Mouse (Mus musculus): Measurements from ENCODE around the gene Tdgf1. TPM values are rescaled to one million over a fixed set of nuclear protein-coding genes. Genes with fewer than 3 reads are reported as not detected.

Gene Tdgf1
- not detected in 2 replicates for polyA plus RNA-seq (2016; fragmentation: Nextera tagmentation; extraction: Ambion mirVana)

DNA sequence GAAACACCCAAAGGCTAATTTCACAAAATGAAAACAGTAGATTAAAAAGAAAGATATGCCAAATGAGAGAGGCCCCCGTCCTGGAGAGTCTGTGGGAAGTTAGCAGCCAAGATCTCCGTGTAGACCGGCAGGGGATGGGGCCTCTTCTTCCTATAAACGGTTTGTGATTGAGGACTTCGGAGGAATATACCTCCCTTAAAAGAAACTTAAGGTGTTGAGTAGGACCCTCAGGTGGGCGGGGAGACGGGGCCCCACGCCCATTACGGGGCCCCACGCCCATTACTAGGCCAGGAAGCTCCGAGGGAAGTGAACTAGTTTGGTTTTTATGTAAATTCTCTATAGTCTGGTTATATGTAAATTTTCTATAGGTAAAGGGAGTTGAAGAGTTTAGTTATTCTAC is at the start of gene Tdgf1:
TSS of gene Tdgf1 (minus strand) at position 233 of the 400 bp plus-strand sequence.
- WGBS, result 6% methylated on average over 11 of the region's 11 CpGs
- no peak for DNase-seq (ENCODE audit: low spot score)
- Histone ChIP-seq H3K27me3 (ENCODE audit: insufficient read depth, poor library complexity, severe bottlenecking) (peaks cover 64% of the 10 kb centered on the region), H3K27ac (peak within 1 kb of the TSS; percentile 56; the same call in 1 of the 2 replicates), H3K4me3 (peak within 1 kb of the TSS; percentile 30), H3K36me3 (no peaks in the 10 kb centered on the region), H3K4me1 (replicated peaks) (peaks cover 14% of the 10 kb centered on the region), H3K9me3 (no peaks in the 10 kb centered on the region)

- DNase-seq (ENCODE audit: low spot score), result peak; percentile 83
- peaks cover 16% of the 10 kb centered on the region; the same call in 1 of the 2 replicates for H3K4me1 ChIP-seq (replicated peaks)
- H3K4me3 ChIP-seq, result peak overlapping the region; percentile 51
- peak overlapping the region; percentile 86 for H3K27ac ChIP-seq
- H3K9me3 ChIP-seq, result no peaks in the 10 kb centered on the region
- no peaks in the 10 kb centered on the region for H3K36me3 ChIP-seq
- no peaks in the 10 kb centered on the region for H3K27me3 ChIP-seq (ENCODE audit: insufficient read depth, poor library complexity, severe bottlenecking)
- 8% methylated on average over 13 of the region's 13 CpGs for WGBS
These were observed 48.8 kb upstream of the Tdgf1 start for GRCm38 (mm10) chr9:110994716-110995172.

DNA sequence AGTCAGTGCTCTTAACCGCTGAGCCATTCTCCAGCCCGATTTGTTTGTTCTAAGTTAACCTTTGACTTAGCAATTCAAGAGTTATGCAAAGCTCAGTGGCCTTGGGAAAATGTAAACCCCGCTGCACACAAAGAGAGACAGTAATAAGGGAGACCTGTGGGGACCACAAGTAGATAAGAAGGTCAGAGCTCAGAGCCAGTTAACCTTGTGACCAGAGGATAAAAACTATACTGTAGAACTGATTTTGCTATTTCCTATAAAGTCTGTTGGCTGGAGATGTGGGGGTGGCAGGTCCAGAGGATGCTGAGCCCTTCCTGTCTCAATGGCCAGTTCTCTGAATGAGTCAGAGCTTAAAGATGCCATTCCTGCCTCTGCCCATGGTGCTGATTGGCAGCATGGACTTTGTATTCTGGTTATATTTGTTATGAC is 47.3 kb upstream of the Tdgf1 start:
- Histone ChIP-seq H3K27ac (no peak overlapping the region), H3K4me3 (no peak overlapping the region), H3K4me1 (replicated peaks) (0 out of 2 replicates have a peak, but pooled peaks cover 7% of the 10 kb centered on the region), H3K36me3 (no peaks in the 10 kb centered on the region), H3K27me3 (ENCODE audit: insufficient read depth, poor library complexity, severe bottlenecking) (no peaks in the 10 kb centered on the region), H3K9me3 (no peaks in the 10 kb centered on the region)
- WGBS, result 41% methylated on average over 3 of the region's 3 CpGs
- peak; percentile 11 for DNase-seq (ENCODE audit: low spot score)

DNA sequence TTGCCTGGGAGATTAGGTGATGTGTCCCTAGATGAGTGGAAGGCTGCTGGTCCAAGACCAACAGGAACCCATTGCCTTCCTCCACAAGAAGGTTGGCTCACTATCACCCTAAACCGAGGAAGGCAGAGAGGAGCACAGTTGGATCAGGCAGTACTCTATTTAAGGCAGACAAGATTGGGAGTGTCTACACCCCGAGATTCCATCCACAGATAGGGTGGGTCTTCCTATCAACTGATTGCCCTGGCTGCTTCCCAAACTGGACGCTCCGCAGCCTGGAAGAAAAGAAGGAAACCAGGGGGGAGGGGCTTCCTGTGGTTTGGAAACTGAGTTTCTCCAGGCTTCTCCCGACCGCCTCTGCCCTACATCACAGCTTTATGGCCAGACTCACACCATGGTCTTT is 44.2 kb upstream of the Tdgf1 start, which contains the start of gene Rtp3:
TSS of gene Rtp3 (minus strand) at position 380 of the 400 bp plus-strand sequence.
- WGBS, result 74% methylated on average over 6 of the region's 6 CpGs
- Histone ChIP-seq H3K36me3 (no peaks in the 10 kb centered on the region), H3K4me3 (no peak within 1 kb of the TSS), H3K9me3 (0 out of 2 replicates have a peak, but pooled peaks cover 3% of the 10 kb centered on the region), H3K4me1 (replicated peaks) (0 out of 2 replicates have a peak, but pooled peaks cover 7% of the 10 kb centered on the region), H3K27ac (no peak within 1 kb of the TSS), H3K27me3 (ENCODE audit: insufficient read depth, poor library complexity, severe bottlenecking) (no peaks in the 10 kb centered on the region)
- no peak for DNase-seq (ENCODE audit: low spot score)

GRCm38 (mm10) chr9:110989543-110989942 is 43.6 kb upstream of the Tdgf1 start:
- Histone ChIP-seq H3K36me3 (no peaks in the 10 kb centered on the region), H3K4me1 (replicated peaks) (0 out of 2 replicates have a peak, but pooled peaks cover 4% of the 10 kb centered on the region), H3K9me3 (0 out of 2 replicates have a peak, but pooled peaks cover 3% of the 10 kb centered on the region), H3K4me3 (no peak overlapping the region), H3K27ac (no peak overlapping the region), H3K27me3 (ENCODE audit: insufficient read depth, poor library complexity, severe bottlenecking) (no peaks in the 10 kb centered on the region)
- 80% methylated on average over 2 of the region's 2 CpGs for WGBS
- no peak for DNase-seq (ENCODE audit: low spot score)

DNA sequence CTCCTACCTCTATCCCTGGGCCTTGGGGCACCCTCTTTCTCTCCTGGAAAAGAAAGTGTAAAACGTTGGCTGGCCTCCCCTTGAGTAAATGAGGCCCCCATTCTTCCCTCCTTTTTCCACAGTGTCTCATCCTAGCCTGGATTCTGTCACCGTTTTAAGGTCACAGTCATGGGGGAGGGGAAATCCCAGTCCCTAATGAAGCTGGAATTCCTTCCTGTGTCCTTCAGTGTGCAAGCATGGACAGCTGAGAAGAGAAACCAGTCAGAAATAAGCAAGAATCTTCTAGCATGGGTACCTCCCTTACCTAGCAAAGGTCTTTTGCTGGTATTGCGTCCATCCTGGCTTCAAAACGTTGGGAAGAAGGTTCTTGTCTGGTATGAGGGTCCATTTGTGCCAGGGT is 43.2 kb upstream of the Tdgf1 start:
- 0 out of 2 replicates have a peak, but pooled peaks cover 4% of the 10 kb centered on the region for H3K4me1 ChIP-seq (replicated peaks)
- H3K27ac ChIP-seq, result no peak overlapping the region
- DNase-seq (ENCODE audit: low spot score), result no peak
- 67% methylated on average over 4 of the region's 4 CpGs for WGBS
- no peaks in the 10 kb centered on the region for H3K27me3 ChIP-seq (ENCODE audit: insufficient read depth, poor library complexity, severe bottlenecking)
- no peaks in the 10 kb centered on the region for H3K36me3 ChIP-seq
- 0 out of 2 replicates have a peak, but pooled peaks cover 3% of the 10 kb centered on the region for H3K9me3 ChIP-seq
- no peak overlapping the region for H3K4me3 ChIP-seq

DNA sequence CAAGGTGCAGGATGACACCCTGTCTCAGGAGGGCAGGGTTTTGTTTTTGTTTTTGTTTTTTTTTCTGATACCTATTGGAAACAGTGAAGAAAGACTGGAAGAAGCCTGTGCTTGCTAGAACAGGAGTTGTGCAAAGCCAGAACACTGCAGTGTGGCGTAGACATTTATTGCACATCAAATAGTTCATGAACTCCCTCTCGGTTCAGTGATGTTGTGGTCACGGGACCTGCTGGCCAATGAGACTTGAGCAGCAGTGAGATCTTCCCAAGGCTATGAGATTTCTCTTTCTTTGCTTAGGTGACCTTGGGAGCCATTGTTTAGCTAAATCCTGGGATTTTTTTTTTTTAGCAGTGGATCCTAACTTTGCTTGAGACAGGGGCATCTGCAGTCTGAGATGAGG is 42.1 kb upstream of the Tdgf1 start:
- Histone ChIP-seq H3K36me3 (no peaks in the 10 kb centered on the region), H3K27ac (no peak overlapping the region), H3K9me3 (0 out of 2 replicates have a peak, but pooled peaks cover 3% of the 10 kb centered on the region), H3K27me3 (ENCODE audit: insufficient read depth, poor library complexity, severe bottlenecking) (no peaks in the 10 kb centered on the region), H3K4me1 (replicated peaks) (no peaks in the 10 kb centered on the region), H3K4me3 (no peak overlapping the region)
- DNase-seq (ENCODE audit: low spot score), result no peak
- WGBS, result 90% methylated on average over 3 of the region's 3 CpGs

DNA sequence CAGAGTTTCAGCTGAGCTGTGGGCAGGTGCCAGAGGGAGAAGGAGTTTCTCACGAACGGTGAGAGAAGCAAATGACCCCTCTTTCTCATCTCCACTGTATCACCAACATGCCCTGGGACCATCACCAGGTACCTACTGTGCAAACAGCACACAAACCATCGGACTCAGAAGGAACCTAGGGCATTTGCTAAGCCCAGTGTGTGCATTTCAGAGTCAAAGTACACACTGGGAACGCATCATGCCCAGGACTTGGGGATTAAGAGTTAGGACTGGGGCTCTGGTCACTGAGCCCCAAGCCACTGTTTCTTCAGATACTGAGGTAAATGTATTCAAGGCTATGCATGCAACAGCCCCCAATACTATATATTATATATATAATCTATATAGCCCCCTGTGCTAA is 41.4 kb upstream of the Tdgf1 start:
- no peaks in the 10 kb centered on the region for H3K27me3 ChIP-seq (ENCODE audit: insufficient read depth, poor library complexity, severe bottlenecking)
- no peaks in the 10 kb centered on the region for H3K4me1 ChIP-seq (replicated peaks)
- H3K36me3 ChIP-seq, result no peaks in the 10 kb centered on the region
- H3K9me3 ChIP-seq, result 0 out of 2 replicates have a peak, but pooled peaks cover 3% of the 10 kb centered on the region
- WGBS, result 79% methylated on average over 4 of the region's 4 CpGs
- no peak overlapping the region for H3K4me3 ChIP-seq
- no peak for DNase-seq (ENCODE audit: low spot score)
- no peak overlapping the region for H3K27ac ChIP-seq

- H3K27me3 ChIP-seq (ENCODE audit: insufficient read depth, poor library complexity, severe bottlenecking), result no peaks in the 10 kb centered on the region
- no peaks in the 10 kb centered on the region for H3K36me3 ChIP-seq
- no peak overlapping the region for H3K4me3 ChIP-seq
- H3K27ac ChIP-seq, result no peak overlapping the region
- 0 out of 2 replicates have a peak, but pooled peaks cover 3% of the 10 kb centered on the region for H3K9me3 ChIP-seq
- WGBS, result 87% methylated on average over 8 of the region's 8 CpGs
- no peak for DNase-seq (ENCODE audit: low spot score)
- H3K4me1 ChIP-seq (replicated peaks), result no peaks in the 10 kb centered on the region
These were observed 40.0 kb upstream of the Tdgf1 start for GRCm38 (mm10) chr9:110985951-110986350.

DNA sequence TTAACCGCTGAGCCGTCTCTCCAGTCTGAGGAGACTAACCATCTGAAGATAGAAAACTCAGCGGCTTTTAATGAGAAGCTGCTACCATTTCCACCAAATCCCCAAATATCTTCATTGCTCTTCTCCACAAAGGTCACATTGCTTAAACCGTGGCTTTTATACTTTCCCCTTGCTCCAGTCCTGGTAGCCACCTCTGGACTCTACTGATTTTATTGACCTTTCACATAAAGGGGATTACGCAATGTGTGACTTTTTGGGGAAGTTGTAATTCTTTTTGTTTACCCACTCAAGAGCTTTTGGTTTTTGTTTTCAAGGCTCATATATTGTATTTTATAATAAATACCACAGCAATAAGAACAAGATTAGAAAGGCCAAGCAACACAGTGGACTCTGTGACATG is 39.6 kb upstream of the Tdgf1 start:
- 0 out of 2 replicates have a peak, but pooled peaks cover 3% of the 10 kb centered on the region for H3K9me3 ChIP-seq
- no peaks in the 10 kb centered on the region for H3K4me1 ChIP-seq (replicated peaks)
- H3K27me3 ChIP-seq (ENCODE audit: insufficient read depth, poor library complexity, severe bottlenecking), result no peaks in the 10 kb centered on the region
- 95% methylated on average over 5 of the region's 5 CpGs for WGBS
- H3K36me3 ChIP-seq, result no peaks in the 10 kb centered on the region
- no peak overlapping the region for H3K4me3 ChIP-seq
- DNase-seq (ENCODE audit: low spot score), result no peak
- no peak overlapping the region for H3K27ac ChIP-seq

- Histone ChIP-seq H3K27ac (no peak overlapping the region), H3K9me3 (0 out of 2 replicates have a peak, but pooled peaks cover 3% of the 10 kb centered on the region), H3K4me3 (no peak overlapping the region), H3K4me1 (replicated peaks) (no peaks in the 10 kb centered on the region), H3K27me3 (ENCODE audit: insufficient read depth, poor library complexity, severe bottlenecking) (no peaks in the 10 kb centered on the region), H3K36me3 (no peaks in the 10 kb centered on the region)
- no peak for DNase-seq (ENCODE audit: low spot score)
- 92% methylated on average over 9 of the region's 9 CpGs for WGBS
These were observed 38.1 kb upstream of the Tdgf1 start for GRCm38 (mm10) chr9:110984096-110984495.

GRCm38 (mm10) chr9:110982351-110982750 is 36.4 kb upstream of the Tdgf1 start:
- no peak overlapping the region for H3K27ac ChIP-seq
- no peak for DNase-seq (ENCODE audit: low spot score)
- H3K9me3 ChIP-seq, result 0 out of 2 replicates have a peak, but pooled peaks cover 3% of the 10 kb centered on the region
- H3K4me3 ChIP-seq, result no peak overlapping the region
- H3K36me3 ChIP-seq, result no peaks in the 10 kb centered on the region
- H3K27me3 ChIP-seq (ENCODE audit: insufficient read depth, poor library complexity, severe bottlenecking), result no peaks in the 10 kb centered on the region
- 54% methylated on average over 4 of the region's 4 CpGs for WGBS
- no peaks in the 10 kb centered on the region for H3K4me1 ChIP-seq (replicated peaks)

DNA sequence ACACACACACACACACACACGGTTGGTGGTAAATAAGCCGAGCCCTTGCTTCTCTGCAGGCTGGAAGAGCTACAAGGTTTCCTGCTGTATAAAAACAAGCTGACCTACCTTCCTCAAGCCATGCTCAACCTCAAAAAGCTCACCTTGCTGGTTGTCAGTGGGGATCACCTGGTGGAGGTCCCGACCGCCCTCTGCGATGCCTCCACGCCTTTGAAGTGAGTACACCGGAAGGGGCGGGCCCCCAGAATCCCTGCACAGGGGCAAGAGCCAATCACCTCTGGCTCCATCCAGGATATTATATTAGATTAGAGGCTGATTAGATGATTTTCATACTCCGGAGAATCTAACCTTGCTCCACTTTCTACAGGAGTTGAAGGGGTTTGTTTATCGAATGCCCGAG is 33.5 kb upstream of the Tdgf1 start:
- DNase-seq (ENCODE audit: low spot score), result no peak
- no peaks in the 10 kb centered on the region for H3K27me3 ChIP-seq (ENCODE audit: insufficient read depth, poor library complexity, severe bottlenecking)
- H3K27ac ChIP-seq, result no peak overlapping the region
- H3K9me3 ChIP-seq, result no peaks in the 10 kb centered on the region
- 93% methylated on average over 11 of the region's 11 CpGs for WGBS
- no peaks in the 10 kb centered on the region for H3K4me1 ChIP-seq (replicated peaks)
- no peak overlapping the region for H3K4me3 ChIP-seq
- no peaks in the 10 kb centered on the region for H3K36me3 ChIP-seq

Measured in hindbrain, embryonic 10.5 days (tissue).